Mouse (Mus musculus) T-helper 17 cell (primary cell): Measurements from ENCODE around the gene Baz2b.
"Not testable (repeated sequence)": the region's sequence is repeated elsewhere in the genome, so short reads cannot be mapped to it uniquely, and the experiment has no call there.

Experiments
- in situ Hi-C, 2 experiments: fragments of 300-600 bp; cut with MboI, MseI; formaldehyde crosslinking; loops; 1 replicate in 1 of 2; 2 replicates in 1 of 2; pipeline ENCODE4 v1.15.1; 2025; ENCODE audit warnings: high pct_unique_total_duplicates in 2 of 2

The Baz2b gene

GRCm38 (mm10) chr2:59881831-59882741 lies 327.6 kb downstream of the Baz2b start, which contains the start of gene Wdsub1:
Gene Wdsub1, minus strand, starts transcription at chr2:59882591.
- in situ Hi-C loops = no loop called here

- in situ Hi-C loops = no loop called here
Measured at GRCm38 (mm10) chr2:59881404-59881803, 328.2 kb downstream of the Baz2b start.

- in situ Hi-C loops = no loop called here
Measured at GRCm38 (mm10) chr2:59878221-59878620, 331.4 kb downstream of the Baz2b start.

DNA sequence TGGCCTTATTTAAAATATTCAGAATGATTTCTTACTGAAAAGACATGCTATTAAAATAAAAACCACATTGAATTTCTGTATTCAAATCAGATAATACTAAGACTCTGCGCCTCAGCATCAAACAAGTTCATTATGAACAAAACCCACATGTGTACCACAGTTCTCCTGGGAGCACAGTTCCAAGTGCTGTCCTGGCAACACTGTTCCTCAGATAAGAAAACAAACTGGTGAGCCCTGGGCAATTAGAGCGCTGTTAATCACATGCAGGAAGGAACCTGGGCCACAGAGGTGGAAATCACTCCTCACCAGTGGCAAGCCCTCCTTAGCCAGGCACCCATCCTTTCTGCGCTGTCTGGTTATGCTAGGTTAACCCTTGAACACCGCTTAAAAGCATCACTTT lies 332.3 kb downstream of the Baz2b start:
- in situ Hi-C loops = no loop called here

- in situ Hi-C loops = no loop called here
Measured at GRCm38 (mm10) chr2:59876482-59876881, 333.2 kb downstream of the Baz2b start.

DNA sequence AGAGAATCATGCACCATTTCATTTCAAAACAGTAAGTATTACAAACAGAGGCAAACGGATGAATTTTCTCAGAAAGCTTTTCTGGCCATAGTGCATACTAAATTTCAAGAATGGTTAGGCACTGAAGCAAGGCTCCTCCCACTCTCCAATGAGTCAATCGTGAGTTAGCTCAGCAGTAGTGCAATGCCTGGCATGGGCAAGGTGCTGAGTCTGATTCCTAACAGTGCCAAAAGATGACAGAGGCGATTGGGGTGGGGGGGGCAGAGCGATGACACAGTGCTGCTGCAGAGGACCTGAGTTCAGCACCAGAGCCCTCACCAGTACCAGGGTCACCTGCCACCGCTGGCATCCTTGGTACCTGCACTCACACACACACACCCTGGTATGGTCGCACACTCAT lies 339.1 kb downstream of the Baz2b start:
- in situ Hi-C loops = no loop called here

DNA sequence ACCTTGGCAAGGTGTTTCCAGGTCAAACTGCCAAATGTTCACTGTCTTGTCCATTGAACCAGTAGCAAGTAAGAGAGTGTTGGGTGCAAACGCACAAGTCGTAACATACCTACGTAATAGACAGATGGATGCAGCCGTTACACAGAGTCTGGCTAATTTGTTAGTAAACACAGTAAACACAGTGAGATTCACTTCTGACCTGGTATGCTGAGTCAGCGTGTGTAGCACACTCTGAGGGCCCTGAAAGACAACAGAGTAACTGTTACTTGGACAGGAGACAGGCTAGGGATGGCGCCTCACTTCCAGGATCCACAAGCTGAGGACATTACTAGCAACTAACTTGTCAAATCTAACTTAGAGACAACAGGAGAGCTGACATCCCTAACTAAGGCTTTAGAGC lies 347.0 kb downstream of the Baz2b start:
- in situ Hi-C loops = no loop called here

GRCm38 (mm10) chr2:59854363-59854762 lies 355.3 kb downstream of the Baz2b start:
- in situ Hi-C loops = no loop called here

- in situ Hi-C loops = no loop called here
Measured at GRCm38 (mm10) chr2:59853543-59853942, 356.1 kb downstream of the Baz2b start.

- in situ Hi-C loops = no loop called here
Measured at GRCm38 (mm10) chr2:59852916-59853315, 356.7 kb downstream of the Baz2b start.

DNA sequence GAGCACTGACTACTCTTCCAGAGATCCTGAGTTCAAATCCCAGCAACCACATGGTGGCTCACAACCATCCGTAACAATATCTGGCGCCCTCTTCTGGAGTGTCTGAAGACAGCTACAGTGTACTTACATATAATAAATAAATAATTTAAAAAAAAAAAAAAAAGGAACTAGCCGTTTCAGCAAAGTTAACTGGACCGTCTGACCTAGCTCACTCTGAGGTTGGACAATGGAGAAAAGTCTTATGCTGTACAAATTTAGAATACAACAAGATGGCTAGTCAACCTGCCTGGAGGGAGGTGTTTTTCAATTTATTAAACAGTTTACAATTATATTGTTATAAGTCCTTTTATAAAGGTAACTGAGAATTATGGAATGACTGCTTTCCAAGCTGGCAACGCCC lies 357.8 kb downstream of the Baz2b start:
- in situ Hi-C loops = not testable (repeated sequence)
